Mouse (Mus musculus): ENCODE data around the gene S100z. TPM values are rescaled to one million over a fixed set of nuclear protein-coding genes. Genes with fewer than 3 reads are reported as not detected.

Gene S100z
- not detected in 2 replicates for polyA plus RNA-seq (2011; ENCODE audit: insufficient read depth, insufficient read length, low read depth, missing spikeins)

DNA sequence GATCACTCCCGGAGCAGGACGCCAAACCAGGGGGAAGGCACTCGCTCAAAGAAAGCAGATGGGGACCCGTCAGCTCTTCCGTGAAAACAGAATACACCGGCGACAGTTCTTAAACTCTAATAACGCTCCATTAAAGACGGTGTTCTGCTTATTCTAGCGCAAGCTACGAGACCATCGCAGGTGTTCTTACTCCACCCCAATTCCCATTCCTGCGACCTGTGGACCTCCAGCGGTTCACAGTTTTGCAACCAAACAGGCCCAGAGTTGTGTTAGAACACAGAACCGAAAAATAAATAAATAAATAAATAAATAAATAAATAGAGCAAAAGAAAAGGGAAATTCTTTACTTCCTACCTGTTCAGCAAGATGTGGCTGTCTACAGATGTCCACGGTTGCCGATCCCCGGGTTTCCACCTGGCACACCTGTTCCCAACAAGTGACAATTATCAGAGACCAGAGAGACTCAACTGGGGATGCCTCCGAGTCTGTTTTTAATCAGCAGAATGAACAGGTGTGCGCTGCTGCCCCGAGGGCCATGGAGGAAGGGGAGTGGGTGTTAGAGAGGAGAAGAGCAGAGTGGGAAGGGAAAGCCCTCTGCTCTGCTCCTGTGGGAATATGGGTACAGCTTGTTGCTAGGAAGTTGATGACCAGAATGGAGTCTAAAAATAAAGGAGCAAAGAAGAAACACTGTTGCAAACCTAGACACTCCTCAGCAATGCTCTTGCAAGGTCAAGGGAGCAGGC is at the start of gene S100z:
S100z (minus strand) TSS at position 51 of the 743 bp plus-strand sequence.
- no peak within 1 kb of the TSS for H3K27ac ChIP-seq (ENCODE audit: insufficient read depth, low read length)
- TF ChIP-seq EP300 (IDR thresholded peaks at IDR 0.05; ENCODE audit: insufficient read depth, low read depth, low read length): no peak
- no peaks in the 10 kb centered on the region for H3K9me3 ChIP-seq (replicated peaks; ENCODE audit: control insufficient read depth, insufficient read depth, low read length, poor library complexity, severe bottlenecking)
- no peaks in the 10 kb centered on the region for H3K36me3 ChIP-seq (ENCODE audit: control insufficient read depth, insufficient read depth, low read length, poor library complexity, severe bottlenecking)
- no peak within 1 kb of the TSS for H3K4me3 ChIP-seq (ENCODE audit: low read depth, low read length)
- H3K9ac ChIP-seq (ENCODE audit: low read depth, poor library complexity, severe bottlenecking): no peak within 1 kb of the TSS
- no peaks in the 10 kb centered on the region for H3K4me1 ChIP-seq (ENCODE audit: control insufficient read depth, insufficient read depth, low read length)
- H3K27me3 ChIP-seq (ENCODE audit: control insufficient read depth, insufficient read depth, low read length, poor library complexity, severe bottlenecking): no peaks in the 10 kb centered on the region

DNA sequence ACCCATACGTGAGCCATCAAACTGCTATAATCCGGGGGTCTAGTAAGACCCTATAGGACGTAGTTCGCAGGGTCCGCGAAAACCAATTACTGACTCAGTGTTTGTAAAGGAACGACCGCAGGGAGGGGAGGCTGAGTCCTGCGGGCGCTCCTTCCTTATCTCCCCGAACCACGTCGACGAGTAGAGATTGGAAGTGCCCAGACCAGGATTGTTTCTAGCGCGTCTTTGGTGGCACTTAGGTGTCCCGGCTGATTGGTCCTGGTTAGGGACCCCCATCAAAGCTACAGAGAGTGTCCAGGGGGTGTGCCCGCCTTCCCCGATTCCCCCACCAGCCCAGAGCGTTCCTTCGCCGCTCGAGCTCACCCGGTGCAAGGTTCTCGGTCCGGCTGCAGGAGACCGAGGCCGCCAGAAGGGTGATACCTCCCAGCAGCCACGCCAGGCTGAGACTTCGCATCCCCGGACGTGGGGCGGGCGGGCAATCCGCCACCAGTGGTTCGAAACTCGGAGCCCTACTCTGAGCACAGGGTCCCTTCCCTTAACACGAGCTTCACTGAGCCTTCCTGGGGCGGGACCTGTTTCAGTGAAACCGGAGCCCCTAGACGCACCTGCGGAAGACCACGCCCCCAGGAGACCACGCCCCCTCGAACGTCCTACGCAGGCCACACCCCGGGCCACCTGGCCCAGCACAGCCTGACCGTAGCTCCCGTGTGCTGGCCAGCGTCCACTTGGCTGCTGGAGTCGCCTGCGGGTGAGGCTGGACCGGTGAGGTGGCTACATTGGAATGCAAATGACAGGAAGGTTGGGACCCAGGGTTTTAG is 46.4 kb upstream of the S100z start, which contains the start of gene F2rl1:
F2rl1 (minus strand) TSS at position 554 of the 818 bp plus-strand sequence.
- H3K27me3 ChIP-seq (ENCODE audit: control insufficient read depth, insufficient read depth, low read length, poor library complexity, severe bottlenecking): no peaks in the 10 kb centered on the region

DNA sequence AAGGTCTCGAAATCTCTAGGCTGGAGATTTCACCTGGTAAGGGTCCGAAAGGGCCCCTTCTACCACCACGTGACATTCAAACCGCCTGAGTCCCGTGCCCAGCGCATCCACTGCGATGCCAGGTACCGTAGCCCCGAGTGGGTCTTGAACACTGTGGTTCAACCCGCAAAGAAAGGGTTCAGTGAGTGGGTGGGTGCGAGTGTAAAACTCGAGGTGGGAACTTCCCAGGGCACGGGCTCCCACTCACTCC is 45.8 kb upstream of the S100z start:
- no peak for TF ChIP-seq POLR2A (IDR thresholded peaks at IDR 0.05; ENCODE audit: insufficient read depth, low read length)
- no peak for TF ChIP-seq CTCF (IDR thresholded peaks at IDR 0.05; ENCODE audit: low read depth, low read length)
- TF ChIP-seq EP300 (IDR thresholded peaks at IDR 0.05; ENCODE audit: insufficient read depth, low read depth, low read length): no peak
- Histone ChIP-seq H3K9ac (ENCODE audit: low read depth, poor library complexity, severe bottlenecking) (peak overlapping the region; percentile 82), H3K36me3 (ENCODE audit: control insufficient read depth, insufficient read depth, low read length, poor library complexity, severe bottlenecking) (no peaks in the 10 kb centered on the region), H3K9me3 (replicated peaks; ENCODE audit: control insufficient read depth, insufficient read depth, low read length, poor library complexity, severe bottlenecking) (no peaks in the 10 kb centered on the region), H3K27me3 (ENCODE audit: control insufficient read depth, insufficient read depth, low read length, poor library complexity, severe bottlenecking) (no peaks in the 10 kb centered on the region), H3K4me3 (ENCODE audit: low read depth, low read length) (peak overlapping the region; percentile 91), H3K27ac (ENCODE audit: insufficient read depth, low read length) (peak overlapping the region; percentile 51; the same call in 1 of the 2 replicates), H3K4me1 (ENCODE audit: control insufficient read depth, insufficient read depth, low read length) (peaks cover 2% of the 10 kb centered on the region)

More for the DNA sequence above, 46.4 kb upstream of the S100z start, which contains the start of gene F2rl1:
- 0 out of 2 replicates have a peak, but pooled peaks have one; percentile 40 for TF ChIP-seq EP300 (IDR thresholded peaks at IDR 0.05; ENCODE audit: insufficient read depth, low read depth, low read length)
- TF ChIP-seq CTCF (IDR thresholded peaks at IDR 0.05; ENCODE audit: low read depth, low read length): no peak
- TF ChIP-seq POLR2A (IDR thresholded peaks at IDR 0.05; ENCODE audit: insufficient read depth, low read length): no peak
- peak within 1 kb of the TSS; percentile 82 for H3K9ac ChIP-seq (ENCODE audit: low read depth, poor library complexity, severe bottlenecking)
- no peaks in the 10 kb centered on the region for H3K36me3 ChIP-seq (ENCODE audit: control insufficient read depth, insufficient read depth, low read length, poor library complexity, severe bottlenecking)
- H3K4me1 ChIP-seq (ENCODE audit: control insufficient read depth, insufficient read depth, low read length): peaks cover 2% of the 10 kb centered on the region
- H3K4me3 ChIP-seq (ENCODE audit: low read depth, low read length): peak within 1 kb of the TSS; percentile 91
- H3K27ac ChIP-seq (ENCODE audit: insufficient read depth, low read length): peak within 1 kb of the TSS; percentile 51
- H3K9me3 ChIP-seq (replicated peaks; ENCODE audit: control insufficient read depth, insufficient read depth, low read length, poor library complexity, severe bottlenecking): no peaks in the 10 kb centered on the region

DNA sequence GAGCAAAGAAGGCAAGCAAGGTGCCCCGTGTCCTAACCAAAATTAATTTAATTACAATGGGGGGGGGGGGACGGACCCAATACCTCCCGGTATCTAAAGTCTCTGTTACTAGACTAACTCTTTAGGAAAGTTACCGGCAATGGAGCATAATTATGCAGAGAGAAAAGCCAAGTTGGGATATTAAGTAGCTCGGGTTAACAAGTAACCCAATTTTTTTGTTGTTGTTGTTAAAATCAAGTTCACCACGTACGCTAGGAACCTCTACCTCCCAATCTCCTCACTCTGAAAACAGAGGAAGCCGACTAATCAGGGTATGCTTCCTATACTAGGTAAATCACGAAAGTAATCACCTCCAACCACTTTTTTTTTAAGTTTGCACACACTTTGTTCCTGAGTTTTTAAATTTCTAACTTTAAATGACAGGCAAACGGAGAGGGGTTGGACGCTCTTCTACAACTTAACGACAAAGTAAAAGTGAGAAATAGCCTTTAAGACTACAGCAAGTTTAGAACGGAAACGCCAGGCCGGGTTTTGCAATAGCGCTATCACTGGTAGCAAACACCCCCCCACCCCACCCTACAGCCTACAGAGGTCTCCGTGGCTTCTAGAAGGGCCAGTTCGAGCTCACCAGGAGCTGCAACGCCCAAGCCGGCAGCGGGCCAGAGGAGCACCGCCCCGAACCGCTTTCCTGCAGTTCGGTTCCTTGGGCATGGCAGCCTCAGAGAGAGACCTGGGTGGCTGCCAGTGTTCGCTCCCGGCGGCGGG is 45.3 kb upstream of the S100z start:
- Histone ChIP-seq H3K9me3 (replicated peaks; ENCODE audit: control insufficient read depth, insufficient read depth, low read length, poor library complexity, severe bottlenecking) (no peaks in the 10 kb centered on the region), H3K27ac (ENCODE audit: insufficient read depth, low read length) (peak overlapping the region; percentile 51; the same call in 1 of the 2 replicates), H3K9ac (ENCODE audit: low read depth, poor library complexity, severe bottlenecking) (peak overlapping the region; percentile 82), H3K4me1 (ENCODE audit: control insufficient read depth, insufficient read depth, low read length) (peaks cover 5% of the 10 kb centered on the region), H3K27me3 (ENCODE audit: control insufficient read depth, insufficient read depth, low read length, poor library complexity, severe bottlenecking) (no peaks in the 10 kb centered on the region), H3K4me3 (ENCODE audit: low read depth, low read length) (peak overlapping the region; percentile 91), H3K36me3 (ENCODE audit: control insufficient read depth, insufficient read depth, low read length, poor library complexity, severe bottlenecking) (no peaks in the 10 kb centered on the region)
- TF ChIP-seq EP300 (IDR thresholded peaks at IDR 0.05; ENCODE audit: insufficient read depth, low read depth, low read length): no peak

DNA sequence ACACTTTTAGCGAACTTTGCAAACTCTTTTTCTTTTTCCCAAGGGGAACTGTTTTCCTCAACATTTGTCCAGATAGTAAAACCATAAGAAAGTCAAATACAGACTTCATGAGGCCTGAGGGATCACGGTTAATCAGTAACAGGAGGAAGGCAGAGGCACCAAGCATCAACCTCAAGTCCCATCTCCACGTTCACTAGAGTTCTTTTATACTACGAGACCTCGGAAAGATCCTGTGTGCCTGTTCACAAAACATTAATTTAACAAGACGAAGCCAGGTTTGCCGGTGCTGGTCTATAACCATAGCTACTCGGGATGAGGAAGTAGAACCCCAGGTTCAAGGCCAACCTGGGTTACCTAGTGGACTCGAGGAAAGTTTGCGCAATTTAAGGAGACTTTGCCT is 43.7 kb upstream of the S100z start:
- no peaks in the 10 kb centered on the region for H3K27me3 ChIP-seq (ENCODE audit: control insufficient read depth, insufficient read depth, low read length, poor library complexity, severe bottlenecking)
- no peak for TF ChIP-seq CTCF (IDR thresholded peaks at IDR 0.05; ENCODE audit: low read depth, low read length)
- H3K9ac ChIP-seq (ENCODE audit: low read depth, poor library complexity, severe bottlenecking): no peak overlapping the region
- H3K4me1 ChIP-seq (ENCODE audit: control insufficient read depth, insufficient read depth, low read length): peaks cover 3% of the 10 kb centered on the region
- H3K4me3 ChIP-seq (ENCODE audit: low read depth, low read length): no peak overlapping the region
- no peak overlapping the region; the same call in 1 of the 2 replicates for H3K27ac ChIP-seq (ENCODE audit: insufficient read depth, low read length)
- H3K36me3 ChIP-seq (ENCODE audit: control insufficient read depth, insufficient read depth, low read length, poor library complexity, severe bottlenecking): no peaks in the 10 kb centered on the region
- H3K9me3 ChIP-seq (replicated peaks; ENCODE audit: control insufficient read depth, insufficient read depth, low read length, poor library complexity, severe bottlenecking): no peaks in the 10 kb centered on the region

Measured in ES-Bruce4 (cell line).